In genomic region chr5:52634017-52634416, GRCm38 (mm10) we compare ENCODE assay signal across 8 mouse cellular contexts. TPM values are rescaled to one million over a fixed set of nuclear protein-coding genes. Genes with fewer than 3 reads are reported as not detected.
DNase-seq lines count a peak whose midpoint lies in the region; ATAC-seq and TF ChIP-seq lines count a peak whose summit lies in the region.

No protein-coding gene starts in this region.

- WGBS in liver, embryonic 12.5 days (ENCODE audit: insufficient replicate concordance) = 24% methylated on average over 8 of the region's 8 CpGs
- WGBS in forebrain, embryonic 14.5 days = 20% methylated on average over 8 of the region's 8 CpGs
- WGBS in hindbrain, postnatal 0 days = 18% methylated on average over 8 of the region's 8 CpGs

- TF ChIP-seq CTCF in hindbrain, postnatal 0 days (IDR thresholded peaks at IDR 0.05; ENCODE audit: low read depth) = peak; percentile 79

- H3K9me3 ChIP-seq in liver, embryonic 12.5 days (replicated peaks) = no peaks in the 10 kb centered on the region
- H3K9me3 ChIP-seq in forebrain, embryonic 14.5 days (replicated peaks; ENCODE audit: control insufficient read depth, low read length) = no peaks in the 10 kb centered on the region
- no peaks in the 10 kb centered on the region for H3K9me3 ChIP-seq in hindbrain, postnatal 0 days (ENCODE audit: low read length)

- no peak overlapping the region for H3K4me3 ChIP-seq in liver, embryonic 12.5 days
- no peak overlapping the region for H3K4me3 ChIP-seq in forebrain, embryonic 14.5 days (ENCODE audit: low read depth, low read length)
- no peak overlapping the region for H3K4me3 ChIP-seq in hindbrain, postnatal 0 days (ENCODE audit: low read length)

- H3K27me3 ChIP-seq in liver, embryonic 12.5 days (replicated peaks) = no peaks in the 10 kb centered on the region
- H3K27me3 ChIP-seq in forebrain, embryonic 14.5 days (replicated peaks; ENCODE audit: control insufficient read depth, insufficient read depth, low read length) = no peaks in the 10 kb centered on the region
- H3K27me3 ChIP-seq in hindbrain, postnatal 0 days (ENCODE audit: insufficient read depth, low read length) = no peaks in the 10 kb centered on the region

- no peak overlapping the region for H3K27ac ChIP-seq in liver, embryonic 12.5 days
- no peak overlapping the region for H3K27ac ChIP-seq in forebrain, embryonic 14.5 days (ENCODE audit: low read depth, low read length)
- no peak overlapping the region for H3K27ac ChIP-seq in hindbrain, postnatal 0 days

- H3K36me3 ChIP-seq in liver, embryonic 12.5 days = no peaks in the 10 kb centered on the region
- no peaks in the 10 kb centered on the region for H3K36me3 ChIP-seq in forebrain, embryonic 14.5 days (ENCODE audit: control insufficient read depth, insufficient read depth, low read length)
- no peaks in the 10 kb centered on the region for H3K36me3 ChIP-seq in hindbrain, postnatal 0 days (ENCODE audit: insufficient read depth, low read length)

- no peak overlapping the region for H3K4me2 ChIP-seq in liver, embryonic 12.5 days
- no peak overlapping the region for H3K4me2 ChIP-seq in forebrain, embryonic 14.5 days (ENCODE audit: low read length)
- H3K4me2 ChIP-seq in hindbrain, postnatal 0 days (ENCODE audit: low read depth, low read length) = peak overlapping the region; percentile 3; the same call in 1 of the 2 replicates

- no peak for ATAC-seq in liver, embryonic 12.5 days
- peak; percentile 66; the same call in 1 of the 2 replicates for ATAC-seq in forebrain, embryonic 14.5 days
- peak; percentile 68 for ATAC-seq in hindbrain, postnatal 0 days

- peak; percentile 56 for DNase-seq in liver
- peak; percentile 73 for DNase-seq in adrenal gland, postnatal 10 days
- DNase-seq in forebrain, embryonic 14.5 days (ENCODE audit: low spot score) = peak; percentile 57
- DNase-seq in hindbrain, postnatal 0 days (ENCODE audit: low spot score) = peak; percentile 70
- DNase-seq in lung, postnatal 10 days = peak; percentile 62
- peak; percentile 71 for DNase-seq in retina, embryonic 14.5 days (ENCODE audit: low spot score)
- DNase-seq in frontal cortex, postnatal 10 days (ENCODE audit: low spot score in 2 of 2) = no peak

- peaks cover 13% of the 10 kb centered on the region for H3K4me1 ChIP-seq in liver, embryonic 12.5 days
- no peaks in the 10 kb centered on the region for H3K4me1 ChIP-seq in forebrain, embryonic 14.5 days (ENCODE audit: control insufficient read depth, insufficient read depth, low read length)
- H3K4me1 ChIP-seq in hindbrain, postnatal 0 days (ENCODE audit: insufficient read depth, low read length) = no peaks in the 10 kb centered on the region

- H3K9ac ChIP-seq in liver, embryonic 12.5 days = no peak overlapping the region
- H3K9ac ChIP-seq in forebrain, embryonic 14.5 days (ENCODE audit: low read length) = no peak overlapping the region
- H3K9ac ChIP-seq in hindbrain, postnatal 0 days (replicated peaks; ENCODE audit: low read length) = no peak overlapping the region

RNA-seq across cellular contexts. Expression of gene Sepsecs, which starts 35.5 kb away (rescaled TPM):
- polyA plus RNA-seq in liver, embryonic 12.5 days (2016; fragmentation: Nextera tagmentation; extraction: Ambion mirVana) = 10.1 and 10.2 TPM in 2 replicates
- total RNA-seq in adrenal gland, postnatal 10 days (2021) = 10 to 100 TPM; 18.9 to 20.6 TPM
- polyA plus RNA-seq in forebrain, embryonic 14.5 days (2014; fragmentation: Nextera tagmentation; extraction: Ambion mirVana) = 6.8 and 8.2 TPM in 2 replicates
- total RNA-seq in hindbrain, postnatal 0 days (2014; rRNA removed) = 7.2 and 9.4 TPM in 2 replicates
- polyA plus RNA-seq in hindbrain, postnatal 0 days (2015; fragmentation: Nextera tagmentation; extraction: Ambion mirVana) = 4.5 and 6.1 TPM in 2 replicates

Comparison
In these comparisons a context has a peak if more than half of its experiments do, and no peak if none do; other contexts are left out.
1. DNase-seq: peak in liver (single experiment), adrenal gland, postnatal 10 days (single experiment), forebrain, embryonic 14.5 days (single experiment), hindbrain, postnatal 0 days (single experiment), lung, postnatal 10 days (single experiment) and retina, embryonic 14.5 days (single experiment); none in frontal cortex, postnatal 10 days (0 of 2).